Mouse (Mus musculus): Measurements from ENCODE around the gene Mroh2a. TPM values are rescaled to one million over a fixed set of nuclear protein-coding genes. Genes with fewer than 3 reads are reported as not detected.

The Mroh2a gene
- polyA plus RNA-seq, 1 experiment, result not detected

DNA sequence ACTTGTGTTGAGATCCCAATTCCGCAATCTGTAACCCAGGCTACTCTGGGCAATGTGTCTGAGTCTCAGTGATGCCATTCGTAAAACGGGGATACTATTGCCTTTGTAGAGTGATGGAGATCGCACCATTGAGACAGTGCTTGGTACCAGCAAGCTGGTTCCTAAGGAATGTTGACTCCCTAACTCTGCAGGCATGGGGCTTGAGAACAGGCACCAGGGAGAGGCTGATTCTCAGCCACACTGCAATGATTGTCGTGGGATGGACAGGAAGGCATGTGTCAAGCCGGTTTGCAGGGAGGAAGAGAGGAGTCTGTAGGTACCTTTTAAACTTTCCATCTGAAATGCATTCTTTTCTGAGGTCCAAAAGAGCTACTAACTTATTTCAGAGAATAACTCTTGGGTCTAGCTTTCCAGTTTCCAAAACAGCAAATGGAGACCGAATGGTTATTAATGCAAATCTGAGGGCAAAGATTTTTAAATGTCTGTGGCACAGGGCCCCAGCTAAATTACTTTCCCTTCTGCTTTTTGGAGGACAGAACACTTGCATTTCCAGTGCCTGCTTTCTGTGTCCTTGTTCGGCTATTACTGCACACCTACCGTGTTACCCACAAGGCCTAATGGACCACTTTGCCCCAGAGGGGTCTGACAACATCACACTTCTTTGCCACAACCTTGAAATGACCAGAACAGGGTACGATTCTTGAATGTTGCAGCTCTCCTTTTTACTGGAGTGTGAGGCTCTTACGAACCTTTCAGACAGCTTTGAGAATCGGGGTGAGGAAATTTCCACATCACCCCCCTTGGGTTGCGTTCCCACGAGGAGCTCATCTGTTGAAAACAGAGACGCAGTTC is 56.8 kb downstream of the Mroh2a start:
- H3K4me3 ChIP-seq (ENCODE audit: insufficient read depth, low read depth, low read length), result no peak overlapping the region
- no peaks in the 10 kb centered on the region for H3K4me1 ChIP-seq (ENCODE audit: control insufficient read depth, insufficient read depth, low read length)
- TF ChIP-seq CTCF (IDR thresholded peaks at IDR 0.05; ENCODE audit: insufficient read depth, low read depth, low read length) (no peak), POLR2A (IDR thresholded peaks at IDR 0.05; ENCODE audit: insufficient read depth, low read depth, low read length) (no peak)
- 81% methylated on average over 15 of the region's 15 CpGs for WGBS
- no peak overlapping the region for H3K27ac ChIP-seq (ENCODE audit: insufficient read depth, low read depth, low read length)

DNA sequence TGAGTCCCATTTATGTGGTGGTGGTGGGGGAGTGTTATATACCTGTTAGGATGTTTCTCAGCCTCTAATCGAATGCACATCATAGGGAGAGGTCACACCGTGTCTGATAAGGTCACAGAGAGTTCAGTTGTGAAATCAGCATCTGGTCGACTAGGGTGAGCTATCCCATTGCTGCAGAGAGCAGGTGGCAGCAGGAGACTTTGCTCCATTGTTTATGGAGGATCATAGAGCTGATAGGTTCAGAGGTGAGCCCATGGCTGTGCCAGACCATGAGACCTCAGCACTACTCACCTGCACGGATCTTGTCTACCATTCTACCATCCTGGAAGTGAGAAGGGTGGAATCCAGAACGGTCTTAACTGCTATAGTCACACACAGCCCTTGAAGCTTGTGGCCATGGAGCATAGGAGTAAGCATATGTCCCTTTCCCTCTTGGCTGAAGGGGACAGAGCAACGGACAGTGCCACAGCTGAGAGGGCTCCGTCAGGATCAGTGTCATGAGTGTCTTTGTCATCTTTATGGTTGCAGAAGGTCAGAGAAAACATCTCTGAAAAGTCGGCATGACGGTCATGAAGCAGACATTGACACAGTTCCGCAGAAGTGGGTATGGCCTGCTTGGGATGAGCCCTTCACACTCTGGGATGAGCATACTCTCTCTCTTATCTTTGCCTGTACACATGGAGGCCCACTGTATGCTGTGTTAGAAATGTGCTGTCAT is 57.6 kb downstream of the Mroh2a start:
- no peak overlapping the region for H3K27ac ChIP-seq (ENCODE audit: insufficient read depth, low read depth, low read length)
- H3K4me3 ChIP-seq (ENCODE audit: insufficient read depth, low read depth, low read length), result no peak overlapping the region
- TF ChIP-seq POLR2A (IDR thresholded peaks at IDR 0.05; ENCODE audit: insufficient read depth, low read depth, low read length), result no peak
- no peak for TF ChIP-seq CTCF (IDR thresholded peaks at IDR 0.05; ENCODE audit: insufficient read depth, low read depth, low read length)
- WGBS, result 61% methylated on average over 10 of the region's 10 CpGs
- no peaks in the 10 kb centered on the region for H3K4me1 ChIP-seq (ENCODE audit: control insufficient read depth, insufficient read depth, low read length)

DNA sequence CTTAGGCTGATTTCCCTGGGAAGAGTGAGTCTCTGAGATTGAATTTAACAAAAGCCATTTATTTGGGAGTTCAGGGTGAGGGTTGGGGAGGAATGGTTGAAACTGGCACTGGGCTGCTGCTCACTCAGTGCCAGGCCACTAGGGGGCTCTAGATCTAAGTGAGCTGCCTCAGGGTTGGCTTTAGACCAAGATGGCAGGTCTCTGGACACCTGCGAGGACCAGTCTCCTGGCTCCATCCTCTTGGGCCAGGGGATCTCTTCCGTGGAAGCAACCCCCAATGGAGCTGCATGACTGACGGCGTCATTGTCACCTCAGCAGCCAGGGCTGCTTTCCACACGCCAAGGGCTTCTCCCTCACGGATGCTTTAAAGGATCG is 58.1 kb downstream of the Mroh2a start:
- H3K4me3 ChIP-seq (ENCODE audit: insufficient read depth, low read depth, low read length), result no peak overlapping the region
- 63% methylated on average over 7 of the region's 7 CpGs for WGBS
- H3K4me1 ChIP-seq (ENCODE audit: control insufficient read depth, insufficient read depth, low read length), result no peaks in the 10 kb centered on the region
- TF ChIP-seq CTCF (IDR thresholded peaks at IDR 0.05; ENCODE audit: insufficient read depth, low read depth, low read length) (no peak), POLR2A (IDR thresholded peaks at IDR 0.05; ENCODE audit: insufficient read depth, low read depth, low read length) (no peak)
- H3K27ac ChIP-seq (ENCODE audit: insufficient read depth, low read depth, low read length), result no peak overlapping the region

DNA sequence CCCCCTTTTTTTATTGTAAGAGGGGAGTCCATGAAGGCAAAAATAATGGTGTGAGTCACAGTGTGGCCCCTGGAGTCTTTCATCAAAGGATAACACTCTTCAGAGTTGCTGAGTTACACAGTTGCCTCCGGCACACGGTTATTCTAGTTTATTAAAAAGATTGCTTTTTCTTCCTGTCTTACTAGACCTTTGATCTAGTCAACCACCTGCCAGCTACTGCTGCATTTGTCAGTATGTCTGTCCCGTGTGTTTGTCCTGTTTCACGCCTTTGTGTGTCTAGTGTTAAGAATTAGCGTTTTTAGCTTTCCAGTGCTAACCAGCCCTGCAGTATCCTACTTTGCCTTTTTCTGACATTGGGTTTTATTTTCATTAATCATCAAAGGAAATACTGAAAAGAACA is 58.9 kb downstream of the Mroh2a start:
- TF ChIP-seq POLR2A (IDR thresholded peaks at IDR 0.05; ENCODE audit: insufficient read depth, low read depth, low read length) (no peak), CTCF (IDR thresholded peaks at IDR 0.05; ENCODE audit: insufficient read depth, low read depth, low read length) (no peak)
- WGBS, result 67% methylated on average over 5 of the region's 5 CpGs
- H3K4me3 ChIP-seq (ENCODE audit: insufficient read depth, low read depth, low read length), result no peak overlapping the region
- no peak overlapping the region for H3K27ac ChIP-seq (ENCODE audit: insufficient read depth, low read depth, low read length)
- no peaks in the 10 kb centered on the region for H3K4me1 ChIP-seq (ENCODE audit: control insufficient read depth, insufficient read depth, low read length)

DNA sequence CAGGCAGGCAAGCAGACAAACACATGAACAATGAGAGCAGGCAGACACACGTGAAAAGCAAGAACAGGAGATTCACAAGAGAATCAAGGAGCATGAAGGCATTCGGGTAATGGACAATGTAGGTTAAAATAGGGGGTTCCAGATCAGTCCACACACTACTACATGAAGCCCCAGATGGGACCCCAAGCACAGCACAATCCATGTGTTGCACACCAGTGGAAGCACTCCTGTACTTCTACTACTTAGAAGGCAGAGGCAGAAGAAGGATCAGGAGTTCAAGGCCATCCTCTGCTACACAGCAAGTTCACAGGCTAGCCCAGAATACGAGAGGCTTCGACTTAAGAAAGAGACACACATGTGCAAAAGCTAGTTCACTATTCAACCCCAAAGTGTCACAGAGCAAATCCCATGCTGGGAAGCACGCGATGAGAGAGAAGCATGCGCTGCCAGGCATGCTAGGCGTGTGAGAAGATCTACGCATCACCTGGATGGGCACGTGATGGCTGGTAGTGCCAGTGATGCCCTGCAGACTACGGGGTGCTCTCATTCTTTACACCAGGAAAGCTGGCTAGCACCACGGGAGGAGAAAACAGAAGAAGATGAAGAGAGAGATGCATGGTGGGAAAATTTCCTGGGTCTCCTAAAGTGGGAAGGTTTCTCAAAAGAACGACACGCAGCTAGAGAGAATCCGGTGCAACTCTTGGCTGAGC is 59.5 kb downstream of the Mroh2a start:
- H3K27ac ChIP-seq (ENCODE audit: insufficient read depth, low read depth, low read length), result no peak overlapping the region
- no peak for TF ChIP-seq CTCF (IDR thresholded peaks at IDR 0.05; ENCODE audit: insufficient read depth, low read depth, low read length)
- no peak for TF ChIP-seq POLR2A (IDR thresholded peaks at IDR 0.05; ENCODE audit: insufficient read depth, low read depth, low read length)
- no peaks in the 10 kb centered on the region for H3K4me1 ChIP-seq (ENCODE audit: control insufficient read depth, insufficient read depth, low read length)
- H3K4me3 ChIP-seq (ENCODE audit: insufficient read depth, low read depth, low read length), result no peak overlapping the region
- 84% methylated on average over 15 of the region's 15 CpGs for WGBS

DNA sequence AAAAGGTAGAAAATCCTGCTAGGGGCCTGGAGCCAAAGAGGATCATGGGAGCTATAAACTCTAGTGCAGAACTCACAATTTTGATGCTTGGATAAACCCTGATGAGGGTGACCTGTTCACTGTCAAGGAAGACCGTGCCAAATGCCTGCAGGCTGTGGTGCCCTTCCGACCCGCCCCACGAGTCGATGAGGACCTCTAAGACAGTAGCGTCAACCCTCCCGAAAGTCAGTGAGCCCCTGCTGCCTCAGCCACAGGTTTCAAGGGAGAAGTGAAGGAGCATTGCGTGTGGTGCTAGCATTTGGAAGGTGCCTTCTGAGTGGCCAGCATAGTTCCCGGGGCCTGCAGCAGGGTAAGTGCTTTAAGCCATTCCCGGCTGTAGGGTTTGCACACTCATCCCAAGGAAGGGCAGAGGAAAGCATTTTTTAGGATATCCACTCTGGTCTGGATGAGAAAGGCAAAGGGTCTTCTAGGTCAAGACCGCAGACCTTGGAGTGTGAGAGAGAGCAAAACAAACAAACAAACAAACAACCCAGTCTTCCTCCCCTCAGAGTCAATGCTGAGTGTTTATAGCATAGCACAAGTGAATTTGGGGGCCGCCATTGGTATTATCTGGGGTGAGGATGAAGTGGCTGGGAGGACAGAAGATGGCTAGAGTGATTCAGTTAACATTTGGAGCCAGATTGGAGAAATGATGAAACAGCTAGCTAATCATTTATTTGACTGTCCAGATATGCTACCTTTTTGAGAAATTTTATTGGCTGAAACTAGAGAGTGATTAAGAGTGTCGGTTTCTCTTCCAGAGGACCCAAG is 60.3 kb downstream of the Mroh2a start:
- no peak for TF ChIP-seq CTCF (IDR thresholded peaks at IDR 0.05; ENCODE audit: insufficient read depth, low read depth, low read length)
- no peak for TF ChIP-seq POLR2A (IDR thresholded peaks at IDR 0.05; ENCODE audit: insufficient read depth, low read depth, low read length)
- Histone ChIP-seq H3K27ac (ENCODE audit: insufficient read depth, low read depth, low read length) (no peak overlapping the region), H3K4me3 (ENCODE audit: insufficient read depth, low read depth, low read length) (no peak overlapping the region), H3K4me1 (ENCODE audit: control insufficient read depth, insufficient read depth, low read length) (no peaks in the 10 kb centered on the region)
- WGBS, result 76% methylated on average over 13 of the region's 13 CpGs

DNA sequence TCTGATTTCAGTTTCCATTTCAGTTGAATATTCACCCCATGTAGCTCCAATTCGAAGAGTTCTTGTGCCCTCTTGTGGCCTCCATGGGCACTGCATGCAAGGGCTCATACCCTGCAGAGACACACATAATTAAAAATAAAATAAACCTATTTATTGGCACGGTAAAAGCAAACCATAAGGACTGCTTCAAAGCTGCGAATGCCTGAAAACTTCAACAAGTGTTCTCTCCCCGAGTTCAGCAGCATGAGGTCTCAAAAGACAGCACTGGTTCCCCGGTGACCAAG is 60.9 kb downstream of the Mroh2a start:
- TF ChIP-seq POLR2A (IDR thresholded peaks at IDR 0.05; ENCODE audit: insufficient read depth, low read depth, low read length) (no peak), CTCF (IDR thresholded peaks at IDR 0.05; ENCODE audit: insufficient read depth, low read depth, low read length) (no peak)
- Histone ChIP-seq H3K4me3 (ENCODE audit: insufficient read depth, low read depth, low read length) (no peak overlapping the region), H3K27ac (ENCODE audit: insufficient read depth, low read depth, low read length) (no peak overlapping the region), H3K4me1 (ENCODE audit: control insufficient read depth, insufficient read depth, low read length) (no peaks in the 10 kb centered on the region)
- WGBS, result 39% methylated on average over 5 of the region's 5 CpGs

DNA sequence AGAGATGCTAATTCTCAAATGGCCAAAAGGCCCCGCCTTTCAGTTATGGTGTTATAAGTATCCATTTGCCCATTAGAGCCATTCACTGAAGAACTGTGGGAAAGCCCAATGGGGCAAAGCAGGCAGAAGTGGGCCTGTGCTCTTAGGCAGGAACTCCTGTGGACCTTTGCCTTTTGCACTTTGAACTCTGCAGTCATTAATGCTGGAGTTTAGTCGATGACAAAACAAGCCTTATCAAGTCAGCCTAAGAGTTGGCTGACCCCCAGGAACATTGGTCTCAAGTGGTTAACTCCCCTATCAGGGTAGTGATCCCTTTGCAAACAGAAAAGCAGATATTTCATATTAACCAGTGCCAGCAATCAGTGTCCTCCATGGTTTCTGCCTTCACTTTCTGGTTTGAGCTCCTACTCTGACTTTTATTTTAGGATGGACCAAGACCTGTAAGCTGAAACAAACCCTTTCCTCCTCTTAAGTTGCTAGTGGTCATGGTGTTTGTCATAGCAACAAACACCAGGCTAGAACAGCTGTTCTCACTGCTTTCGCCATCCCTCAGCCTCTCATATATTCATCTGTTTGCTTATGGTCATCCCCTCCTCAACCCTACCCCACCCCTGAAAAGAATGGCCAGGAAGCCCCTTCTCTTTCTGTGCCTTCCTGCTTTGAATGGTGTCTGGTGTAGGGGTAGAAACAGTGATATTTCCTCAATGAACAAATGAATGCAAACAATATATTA is 61.4 kb downstream of the Mroh2a start:
- Histone ChIP-seq H3K27ac (ENCODE audit: insufficient read depth, low read depth, low read length) (no peak overlapping the region), H3K4me3 (ENCODE audit: insufficient read depth, low read depth, low read length) (no peak overlapping the region), H3K4me1 (ENCODE audit: control insufficient read depth, insufficient read depth, low read length) (no peaks in the 10 kb centered on the region)
- 46% methylated on average over 3 of the region's 3 CpGs for WGBS
- TF ChIP-seq CTCF (IDR thresholded peaks at IDR 0.05; ENCODE audit: insufficient read depth, low read depth, low read length) (no peak), POLR2A (IDR thresholded peaks at IDR 0.05; ENCODE audit: insufficient read depth, low read depth, low read length) (no peak)

Measured in olfactory bulb, adult 2 months (tissue).